Mouse (Mus musculus): ENCODE measurements around the gene Hspb1.

DNA sequence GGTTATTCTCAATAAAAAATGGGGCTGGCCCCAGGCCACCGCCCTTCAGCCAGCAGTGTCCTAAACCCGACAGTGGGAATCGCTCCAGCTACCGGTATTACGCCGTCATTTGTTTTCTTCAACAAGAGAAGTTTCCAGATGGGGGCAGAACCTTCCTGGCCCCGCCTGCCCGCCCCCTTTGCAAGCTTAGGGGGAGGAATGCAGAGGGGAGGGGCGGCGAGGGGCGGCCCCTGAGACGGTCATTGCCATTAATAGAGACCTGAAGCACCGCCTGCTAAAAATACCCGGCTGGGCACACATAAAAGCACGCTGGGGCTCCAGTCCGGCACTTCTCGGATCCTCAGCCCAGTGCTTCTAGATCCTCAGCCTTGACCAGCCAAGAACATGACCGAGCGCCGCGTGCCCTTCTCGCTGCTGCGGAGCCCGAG, at the start of gene Hspb1:
- TF ChIP-seq CTCF (conservative IDR thresholded peaks at IDR 0.05; ENCODE audit: low read length) (no peak), POU5F1 (IDR thresholded peaks at IDR 0.05; ENCODE audit: borderline replicate concordance, low read length) (no peak), NANOG (IDR thresholded peaks at IDR 0.05; ENCODE audit: borderline replicate concordance, low read length) (no peak)
